Mouse (Mus musculus): ENCODE measurements around the gene Phldb2.

Phldb2 gene

GRCm38 (mm10) chr16:45800406-45800805, 153.0 kb downstream of the Phldb2 start:
- in situ Hi-C loops (cut with MboI; ENCODE audit: low sequenced_read_pairs) = no loop called here

GRCm38 (mm10) chr16:45799150-45799549, 154.2 kb downstream of the Phldb2 start:
- in situ Hi-C loops (cut with MboI; ENCODE audit: low sequenced_read_pairs) = no loop called here

DNA sequence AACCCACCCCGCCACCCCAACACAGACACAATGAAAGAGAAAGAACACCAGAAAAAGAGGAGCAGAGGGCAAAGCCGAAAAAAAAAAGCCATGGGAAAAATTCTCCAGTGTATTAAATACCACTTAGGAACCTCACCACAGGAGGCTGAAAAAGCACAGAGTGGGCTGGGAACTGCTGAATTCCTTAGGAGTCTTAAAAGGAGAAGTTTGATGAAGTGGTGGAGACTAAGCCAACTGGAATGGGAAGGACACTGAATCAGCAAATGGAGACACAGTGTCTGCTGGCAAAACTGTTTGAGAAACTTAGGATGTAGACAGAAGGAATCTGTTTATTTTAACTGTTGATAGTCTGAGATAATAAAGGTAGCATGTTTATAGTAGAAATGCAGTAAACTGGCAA, 154.8 kb downstream of the Phldb2 start:
- in situ Hi-C loops (cut with MboI; ENCODE audit: low sequenced_read_pairs) = no loop called here

- in situ Hi-C loops (cut with MboI; ENCODE audit: low sequenced_read_pairs) = no loop called here
Observed at GRCm38 (mm10) chr16:45796815-45797214, 156.6 kb downstream of the Phldb2 start.

DNA sequence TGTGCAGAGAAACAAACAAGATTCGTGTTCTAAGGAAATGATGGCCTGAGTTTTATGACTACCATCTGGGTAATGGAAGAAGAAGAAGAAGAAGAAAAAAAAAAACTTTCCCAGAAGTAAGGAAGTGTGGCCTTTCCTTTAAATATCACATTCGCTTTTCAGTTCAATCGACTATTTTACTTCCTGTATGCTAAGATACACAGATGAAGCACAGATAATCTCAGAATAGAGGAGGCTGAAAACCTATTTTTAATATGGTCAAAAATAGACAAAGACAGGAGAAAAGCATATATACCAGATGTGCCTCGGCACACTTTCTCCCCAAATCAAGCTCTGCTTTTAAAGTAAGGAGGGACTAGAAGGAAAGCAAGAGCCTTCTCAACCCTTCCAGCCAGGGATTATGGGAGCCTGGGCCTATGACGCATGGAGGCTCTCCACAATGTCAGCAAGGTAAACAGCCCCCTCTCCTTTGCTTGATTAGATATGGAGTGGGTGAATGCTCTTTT, 158.2 kb downstream of the Phldb2 start:
- in situ Hi-C loops (cut with MboI; ENCODE audit: low sequenced_read_pairs) = no loop called here

- in situ Hi-C loops (cut with MboI; ENCODE audit: low sequenced_read_pairs) = no loop called here
Observed at GRCm38 (mm10) chr16:45792781-45793180, 160.6 kb downstream of the Phldb2 start.

- in situ Hi-C loops (cut with MboI; ENCODE audit: low sequenced_read_pairs) = no loop called here
Observed at GRCm38 (mm10) chr16:45791286-45791685, 162.1 kb downstream of the Phldb2 start.

DNA sequence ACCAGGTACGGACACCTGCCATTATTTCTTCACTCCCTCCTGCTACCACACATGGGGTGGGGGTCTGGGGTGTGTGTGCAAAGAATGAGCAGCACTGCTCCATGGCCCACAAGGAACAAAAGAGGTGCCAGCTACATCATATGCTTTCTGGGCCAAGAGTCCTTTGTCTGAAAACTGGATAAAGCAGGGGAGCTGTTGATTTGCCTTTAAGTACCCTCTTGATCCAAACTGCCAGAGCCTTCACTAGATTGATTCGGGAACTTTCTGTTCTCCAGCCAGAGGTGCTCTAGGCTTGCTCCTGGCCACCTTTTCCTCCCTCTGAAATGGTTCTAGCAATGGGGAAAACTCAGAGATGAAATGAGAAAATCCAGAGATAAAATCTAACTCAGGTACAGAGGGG, 164.1 kb downstream of the Phldb2 start:
- in situ Hi-C loops (cut with MboI; ENCODE audit: low sequenced_read_pairs) = no loop called here

- in situ Hi-C loops (cut with MboI; ENCODE audit: low sequenced_read_pairs) = no loop called here
Observed at GRCm38 (mm10) chr16:45787650-45788049, 165.7 kb downstream of the Phldb2 start.

GRCm38 (mm10) chr16:45786639-45787038, 166.8 kb downstream of the Phldb2 start:
- in situ Hi-C loops (cut with MboI; ENCODE audit: low sequenced_read_pairs) = no loop called here

GRCm38 (mm10) chr16:45780001-45780400, 173.4 kb downstream of the Phldb2 start:
- in situ Hi-C loops (cut with MboI; ENCODE audit: low sequenced_read_pairs) = no loop called here

- in situ Hi-C loops (cut with MboI; ENCODE audit: low sequenced_read_pairs) = no loop called here
Observed at GRCm38 (mm10) chr16:45774813-45775212, 178.6 kb downstream of the Phldb2 start.

DNA sequence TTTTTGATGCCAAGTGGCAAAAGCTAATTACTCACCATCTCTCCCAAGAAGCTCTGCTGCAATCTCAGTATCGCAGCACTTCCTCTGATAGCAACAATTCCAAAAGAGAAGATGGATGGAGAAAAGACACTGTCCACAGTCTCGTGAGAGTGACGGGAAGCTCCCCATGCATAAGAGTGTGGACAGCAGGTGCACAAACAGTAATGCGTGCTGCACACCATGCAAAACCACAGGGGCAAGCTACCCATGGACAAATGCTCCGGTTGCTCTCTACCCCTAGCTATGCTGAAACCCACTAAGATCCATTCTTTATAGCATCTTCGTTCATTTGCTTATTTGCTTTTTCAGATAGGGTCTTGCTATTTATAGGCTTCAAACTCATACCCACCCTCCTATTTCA, 182.5 kb downstream of the Phldb2 start:
- in situ Hi-C loops (cut with MboI; ENCODE audit: low sequenced_read_pairs) = no loop called here

- in situ Hi-C loops (cut with MboI; ENCODE audit: low sequenced_read_pairs) = no loop called here
Observed at GRCm38 (mm10) chr16:45767853-45768640, 185.4 kb downstream of the Phldb2 start.

DNA sequence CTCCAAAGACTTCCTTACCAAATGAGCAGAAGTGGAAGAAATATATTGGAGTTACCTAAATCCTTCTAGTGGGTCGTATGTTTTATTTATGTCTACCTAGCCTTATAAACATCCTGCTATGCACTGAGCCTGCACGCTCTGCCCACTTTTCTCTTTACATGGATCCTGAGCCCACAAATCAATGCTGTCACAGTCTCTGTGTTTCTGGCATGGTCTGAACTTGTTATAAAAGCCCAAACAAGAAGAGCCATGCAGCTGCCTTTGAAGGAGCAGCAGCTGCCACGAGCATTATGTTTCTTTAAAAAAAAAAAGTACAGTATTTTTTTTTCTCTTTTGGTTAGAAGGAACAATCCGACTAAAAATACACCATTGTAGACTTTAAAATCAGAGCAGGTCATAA, 186.0 kb downstream of the Phldb2 start:
- in situ Hi-C loops (cut with MboI; ENCODE audit: low sequenced_read_pairs) = no loop called here

DNA sequence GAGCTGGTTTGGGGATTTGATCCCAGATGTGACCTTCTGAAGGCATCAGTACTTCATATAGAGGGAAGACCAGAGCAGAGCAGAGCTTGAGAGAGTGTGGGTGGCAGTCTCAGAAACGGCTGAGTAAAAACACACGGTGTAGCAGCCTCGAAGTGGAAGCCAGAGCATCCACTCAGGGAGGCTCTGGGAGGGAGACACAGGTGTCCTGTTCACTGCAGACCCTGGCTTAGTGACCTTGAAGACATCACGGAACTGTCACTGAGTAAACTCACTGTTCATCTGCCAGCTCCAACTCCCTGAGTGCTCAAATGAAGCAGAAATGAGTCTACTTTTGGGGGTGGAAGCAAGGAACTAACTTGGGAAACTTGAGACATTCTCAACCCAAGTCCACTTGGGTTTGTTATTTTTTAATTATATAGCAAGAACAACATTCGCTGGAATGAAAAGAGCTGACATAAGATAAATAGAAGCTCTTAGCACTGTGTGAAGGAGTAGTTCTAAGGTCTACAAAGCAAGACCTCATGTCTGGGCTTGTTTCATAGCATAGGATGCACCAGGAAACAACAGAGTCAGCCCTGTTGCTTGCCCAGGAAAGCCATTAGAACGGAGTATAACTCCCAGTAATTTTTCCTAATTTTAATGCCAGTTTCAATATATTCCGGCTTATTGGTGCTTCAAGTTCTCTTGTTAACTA, 187.4 kb downstream of the Phldb2 start:
- in situ Hi-C loops (cut with MboI; ENCODE audit: low sequenced_read_pairs) = no loop called here

GRCm38 (mm10) chr16:45765102-45765501, 188.3 kb downstream of the Phldb2 start:
- in situ Hi-C loops (cut with MboI; ENCODE audit: low sequenced_read_pairs) = no loop called here

- in situ Hi-C loops (cut with MboI; ENCODE audit: low sequenced_read_pairs) = no loop called here
Observed at GRCm38 (mm10) chr16:45762859-45763505, 190.4 kb downstream of the Phldb2 start.

GRCm38 (mm10) chr16:45761425-45761824, 192.0 kb downstream of the Phldb2 start:
- in situ Hi-C loops (cut with MboI; ENCODE audit: low sequenced_read_pairs) = no loop called here

DNA sequence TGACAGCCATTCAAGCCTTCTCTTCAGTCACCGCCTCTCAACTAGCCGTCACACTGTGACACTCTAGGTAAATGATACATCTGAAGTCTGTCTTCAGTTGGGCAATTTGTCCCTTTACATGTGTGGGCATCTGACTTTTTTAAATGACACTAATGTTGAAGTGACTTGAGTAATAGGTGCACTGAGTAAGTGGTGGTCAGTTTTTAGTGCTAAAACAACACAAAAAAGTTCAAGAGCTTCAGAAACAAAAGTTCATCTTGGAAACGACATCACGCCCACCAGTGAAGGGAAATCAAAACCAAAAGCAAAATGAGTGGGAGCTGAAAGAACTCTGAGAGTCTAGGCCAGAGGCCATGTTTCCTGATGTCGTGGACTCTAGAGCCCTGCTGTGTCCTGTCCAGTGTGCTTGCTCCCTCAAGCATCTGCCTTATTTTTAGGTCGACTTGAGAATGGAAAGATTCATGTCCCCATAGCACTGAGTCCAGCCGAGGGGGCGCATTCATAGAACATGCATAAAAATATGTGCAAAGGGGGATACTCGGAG, 194.6 kb downstream of the Phldb2 start:
- in situ Hi-C loops (cut with MboI; ENCODE audit: low sequenced_read_pairs) = no loop called here

- in situ Hi-C loops (cut with MboI; ENCODE audit: low sequenced_read_pairs) = no loop called here
Observed at GRCm38 (mm10) chr16:45757421-45758078, 195.8 kb downstream of the Phldb2 start.
